Mouse (Mus musculus): ENCODE data around the gene Irf4. TPM values are rescaled to one million over a fixed set of nuclear protein-coding genes. Genes with fewer than 3 reads are reported as not detected.

Irf4 gene
- total and polyA plus RNA-seq, 2 experiments, result 0.27 to 0.28 TPM

- no peak overlapping the region for H3K4me3 ChIP-seq (ENCODE audit: insufficient read depth, low read depth, low read length)
- H3K79me2 ChIP-seq (ENCODE audit: control insufficient read depth, insufficient read depth, low read length), result no peaks in the 10 kb centered on the region
- no peaks in the 10 kb centered on the region for H3K4me1 ChIP-seq (ENCODE audit: control insufficient read depth, insufficient read depth, low read length)
- H3K36me3 ChIP-seq (ENCODE audit: control insufficient read depth, insufficient read depth, low read length), result no peaks in the 10 kb centered on the region
- no peak overlapping the region for H3K27ac ChIP-seq (replicated peaks; ENCODE audit: insufficient read depth, low read depth, low read length)
- 85% methylated on average over 4 of the region's 4 CpGs for WGBS
- no peak for DNase-seq (ENCODE audit: extremely low read depth, low read depth, low spot score)
- H3K27me3 ChIP-seq (ENCODE audit: control insufficient read depth, insufficient read depth, low read length), result no peaks in the 10 kb centered on the region
- no peak overlapping the region for H3K9ac ChIP-seq (ENCODE audit: low read depth, low read length)
- TF ChIP-seq CTCF (IDR thresholded peaks at IDR 0.05; ENCODE audit: low read depth, low read length) (no peak), POLR2A (IDR thresholded peaks at IDR 0.05; ENCODE audit: extremely low read depth, insufficient read depth, low read length) (no peak)
Observed at GRCm38 (mm10) chr13:30793196-30793595, 44.2 kb downstream of the Irf4 start.

GRCm38 (mm10) chr13:30793616-30794015, 44.6 kb downstream of the Irf4 start:
- H3K36me3 ChIP-seq (ENCODE audit: control insufficient read depth, insufficient read depth, low read length), result no peaks in the 10 kb centered on the region

GRCm38 (mm10) chr13:30795960-30796359, 46.9 kb downstream of the Irf4 start:
- Histone ChIP-seq H3K79me2 (ENCODE audit: control insufficient read depth, insufficient read depth, low read length) (no peaks in the 10 kb centered on the region), H3K27me3 (ENCODE audit: control insufficient read depth, insufficient read depth, low read length) (no peaks in the 10 kb centered on the region), H3K4me3 (ENCODE audit: insufficient read depth, low read depth, low read length) (no peak overlapping the region), H3K9ac (ENCODE audit: low read depth, low read length) (no peak overlapping the region), H3K27ac (replicated peaks; ENCODE audit: insufficient read depth, low read depth, low read length) (no peak overlapping the region), H3K4me1 (ENCODE audit: control insufficient read depth, insufficient read depth, low read length) (no peaks in the 10 kb centered on the region), H3K36me3 (ENCODE audit: control insufficient read depth, insufficient read depth, low read length) (no peaks in the 10 kb centered on the region)
- DNase-seq (ENCODE audit: extremely low read depth, low read depth, low spot score), result no peak
- WGBS, result 86% methylated on average over 4 of the region's 4 CpGs
- TF ChIP-seq CTCF (IDR thresholded peaks at IDR 0.05; ENCODE audit: low read depth, low read length) (no peak), POLR2A (IDR thresholded peaks at IDR 0.05; ENCODE audit: extremely low read depth, insufficient read depth, low read length) (no peak)

More at GRCm38 (mm10) chr13:30793616-30794015, 44.6 kb downstream of the Irf4 start:
- Histone ChIP-seq H3K4me3 (ENCODE audit: insufficient read depth, low read depth, low read length) (no peak overlapping the region), H3K9ac (ENCODE audit: low read depth, low read length) (no peak overlapping the region), H3K79me2 (ENCODE audit: control insufficient read depth, insufficient read depth, low read length) (no peaks in the 10 kb centered on the region), H3K27ac (replicated peaks; ENCODE audit: insufficient read depth, low read depth, low read length) (no peak overlapping the region), H3K4me1 (ENCODE audit: control insufficient read depth, insufficient read depth, low read length) (no peaks in the 10 kb centered on the region), H3K27me3 (ENCODE audit: control insufficient read depth, insufficient read depth, low read length) (no peaks in the 10 kb centered on the region)
- no peak for TF ChIP-seq CTCF (IDR thresholded peaks at IDR 0.05; ENCODE audit: low read depth, low read length)
- no peak for TF ChIP-seq POLR2A (IDR thresholded peaks at IDR 0.05; ENCODE audit: extremely low read depth, insufficient read depth, low read length)
- WGBS, result 80% methylated on average over 5 of the region's 5 CpGs
- DNase-seq (ENCODE audit: extremely low read depth, low read depth, low spot score), result no peak

GRCm38 (mm10) chr13:30801886-30802285, 52.9 kb downstream of the Irf4 start:
- no peak overlapping the region for H3K9ac ChIP-seq (ENCODE audit: low read depth, low read length)
- H3K36me3 ChIP-seq (ENCODE audit: control insufficient read depth, insufficient read depth, low read length), result no peaks in the 10 kb centered on the region
- H3K27ac ChIP-seq (replicated peaks; ENCODE audit: insufficient read depth, low read depth, low read length), result no peak overlapping the region
- no peaks in the 10 kb centered on the region for H3K27me3 ChIP-seq (ENCODE audit: control insufficient read depth, insufficient read depth, low read length)
- H3K79me2 ChIP-seq (ENCODE audit: control insufficient read depth, insufficient read depth, low read length), result no peaks in the 10 kb centered on the region
- TF ChIP-seq CTCF (IDR thresholded peaks at IDR 0.05; ENCODE audit: low read depth, low read length) (no peak), POLR2A (IDR thresholded peaks at IDR 0.05; ENCODE audit: extremely low read depth, insufficient read depth, low read length) (no peak)
- DNase-seq (ENCODE audit: extremely low read depth, low read depth, low spot score), result no peak
- H3K4me1 ChIP-seq (ENCODE audit: control insufficient read depth, insufficient read depth, low read length), result no peaks in the 10 kb centered on the region
- H3K4me3 ChIP-seq (ENCODE audit: insufficient read depth, low read depth, low read length), result no peak overlapping the region
- WGBS, result 90% methylated on average over 4 of the region's 4 CpGs

- Histone ChIP-seq H3K4me1 (ENCODE audit: control insufficient read depth, insufficient read depth, low read length) (no peaks in the 10 kb centered on the region), H3K9ac (ENCODE audit: low read depth, low read length) (no peak overlapping the region), H3K79me2 (ENCODE audit: control insufficient read depth, insufficient read depth, low read length) (no peaks in the 10 kb centered on the region), H3K36me3 (ENCODE audit: control insufficient read depth, insufficient read depth, low read length) (no peaks in the 10 kb centered on the region), H3K27me3 (ENCODE audit: control insufficient read depth, insufficient read depth, low read length) (no peaks in the 10 kb centered on the region), H3K27ac (replicated peaks; ENCODE audit: insufficient read depth, low read depth, low read length) (no peak overlapping the region), H3K4me3 (ENCODE audit: insufficient read depth, low read depth, low read length) (no peak overlapping the region)
- DNase-seq (ENCODE audit: extremely low read depth, low read depth, low spot score), result no peak
- WGBS, result 92% methylated on average over 5 of the region's 5 CpGs
- TF ChIP-seq CTCF (IDR thresholded peaks at IDR 0.05; ENCODE audit: low read depth, low read length) (no peak), POLR2A (IDR thresholded peaks at IDR 0.05; ENCODE audit: extremely low read depth, insufficient read depth, low read length) (no peak)
Observed at GRCm38 (mm10) chr13:30802336-30802955, 53.4 kb downstream of the Irf4 start.

- DNase-seq (ENCODE audit: extremely low read depth, low read depth, low spot score), result no peak
- no peaks in the 10 kb centered on the region for H3K36me3 ChIP-seq (ENCODE audit: control insufficient read depth, insufficient read depth, low read length)
- no peak overlapping the region for H3K9ac ChIP-seq (ENCODE audit: low read depth, low read length)
- H3K79me2 ChIP-seq (ENCODE audit: control insufficient read depth, insufficient read depth, low read length), result no peaks in the 10 kb centered on the region
- no peak for TF ChIP-seq POLR2A (IDR thresholded peaks at IDR 0.05; ENCODE audit: extremely low read depth, insufficient read depth, low read length)
- TF ChIP-seq CTCF (IDR thresholded peaks at IDR 0.05; ENCODE audit: low read depth, low read length), result no peak
- no peak overlapping the region for H3K27ac ChIP-seq (replicated peaks; ENCODE audit: insufficient read depth, low read depth, low read length)
- H3K4me3 ChIP-seq (ENCODE audit: insufficient read depth, low read depth, low read length), result no peak overlapping the region
- no peaks in the 10 kb centered on the region for H3K4me1 ChIP-seq (ENCODE audit: control insufficient read depth, insufficient read depth, low read length)
- no peaks in the 10 kb centered on the region for H3K27me3 ChIP-seq (ENCODE audit: control insufficient read depth, insufficient read depth, low read length)
- 93% methylated on average over 7 of the region's 7 CpGs for WGBS
Observed at GRCm38 (mm10) chr13:30809240-30809639, 60.2 kb downstream of the Irf4 start.
